Mouse (Mus musculus): Measurements from ENCODE around the gene Podxl. TPM values are rescaled to one million over a fixed set of nuclear protein-coding genes. Genes with fewer than 3 reads are reported as not detected.

The Podxl gene
- polyA plus RNA-seq, 1 experiment from 2014 or later, result 41.0 TPM

GRCm38 (mm10) chr6:31523039-31523438 is 40.7 kb downstream of the Podxl start:
- Histone ChIP-seq H3K4me3 (ENCODE audit: low read length) (no peak overlapping the region), H3K4me1 (ENCODE audit: control insufficient read depth, insufficient read depth, low read length) (peaks cover 4% of the 10 kb centered on the region), H3K27ac (ENCODE audit: low read depth, low read length) (no peak overlapping the region), H3K9ac (ENCODE audit: low read depth, low read length) (no peak overlapping the region), H3K27me3 (ENCODE audit: control insufficient read depth, insufficient read depth, low read length) (no peaks in the 10 kb centered on the region), H3K36me3 (ENCODE audit: control insufficient read depth, insufficient read depth, low read length) (no peaks in the 10 kb centered on the region), H3K4me2 (replicated peaks; ENCODE audit: low read depth, low read length) (no peak overlapping the region), H3K9me3 (ENCODE audit: control insufficient read depth, low read length) (no peaks in the 10 kb centered on the region)
- WGBS, result 55% methylated on average over 5 of the region's 5 CpGs
- ATAC-seq (ENCODE audit: low FRiP score, low TSS enrichment), result no peak

GRCm38 (mm10) chr6:31522478-31522877 is 41.3 kb downstream of the Podxl start:
- no peak for ATAC-seq (ENCODE audit: low FRiP score, low TSS enrichment)

GRCm38 (mm10) chr6:31521491-31522355 is 42.1 kb downstream of the Podxl start:
- no peak overlapping the region for H3K4me2 ChIP-seq (replicated peaks; ENCODE audit: low read depth, low read length)
- H3K9me3 ChIP-seq (ENCODE audit: control insufficient read depth, low read length), result no peaks in the 10 kb centered on the region
- H3K36me3 ChIP-seq (ENCODE audit: control insufficient read depth, insufficient read depth, low read length), result no peaks in the 10 kb centered on the region
- no peak overlapping the region for H3K9ac ChIP-seq (ENCODE audit: low read depth, low read length)
- H3K27ac ChIP-seq (ENCODE audit: low read depth, low read length), result no peak overlapping the region
- 86% methylated on average over 8 of the region's 8 CpGs for WGBS
- no peaks in the 10 kb centered on the region for H3K27me3 ChIP-seq (ENCODE audit: control insufficient read depth, insufficient read depth, low read length)
- ATAC-seq (ENCODE audit: low FRiP score, low TSS enrichment), result no peak
- H3K4me1 ChIP-seq (ENCODE audit: control insufficient read depth, insufficient read depth, low read length), result peaks cover 11% of the 10 kb centered on the region
- H3K4me3 ChIP-seq (ENCODE audit: low read length), result no peak overlapping the region

More at GRCm38 (mm10) chr6:31522478-31522877, 41.3 kb downstream of the Podxl start:
- peaks cover 10% of the 10 kb centered on the region for H3K4me1 ChIP-seq (ENCODE audit: control insufficient read depth, insufficient read depth, low read length)
- H3K27ac ChIP-seq (ENCODE audit: low read depth, low read length), result no peak overlapping the region
- WGBS, result 84% methylated on average over 4 of the region's 4 CpGs
- H3K27me3 ChIP-seq (ENCODE audit: control insufficient read depth, insufficient read depth, low read length), result no peaks in the 10 kb centered on the region
- H3K4me3 ChIP-seq (ENCODE audit: low read length), result no peak overlapping the region
- no peaks in the 10 kb centered on the region for H3K36me3 ChIP-seq (ENCODE audit: control insufficient read depth, insufficient read depth, low read length)
- no peak overlapping the region for H3K4me2 ChIP-seq (replicated peaks; ENCODE audit: low read depth, low read length)
- no peaks in the 10 kb centered on the region for H3K9me3 ChIP-seq (ENCODE audit: control insufficient read depth, low read length)
- H3K9ac ChIP-seq (ENCODE audit: low read depth, low read length), result no peak overlapping the region

- Histone ChIP-seq H3K9ac (ENCODE audit: low read depth, low read length) (no peak overlapping the region), H3K4me2 (replicated peaks; ENCODE audit: low read depth, low read length) (no peak overlapping the region), H3K27me3 (ENCODE audit: control insufficient read depth, insufficient read depth, low read length) (no peaks in the 10 kb centered on the region), H3K9me3 (ENCODE audit: control insufficient read depth, low read length) (no peaks in the 10 kb centered on the region), H3K4me1 (ENCODE audit: control insufficient read depth, insufficient read depth, low read length) (peaks cover 11% of the 10 kb centered on the region), H3K36me3 (ENCODE audit: control insufficient read depth, insufficient read depth, low read length) (no peaks in the 10 kb centered on the region), H3K4me3 (ENCODE audit: low read length) (no peak overlapping the region), H3K27ac (ENCODE audit: low read depth, low read length) (no peak overlapping the region)
- WGBS, result 54% methylated on average over 7 of the region's 7 CpGs
- ATAC-seq (ENCODE audit: low FRiP score, low TSS enrichment), result no peak
These were observed 43.1 kb downstream of the Podxl start for GRCm38 (mm10) chr6:31520486-31521215.

GRCm38 (mm10) chr6:31519001-31519471 is 44.7 kb downstream of the Podxl start:
- Histone ChIP-seq H3K4me1 (ENCODE audit: control insufficient read depth, insufficient read depth, low read length) (peaks cover 11% of the 10 kb centered on the region), H3K9ac (ENCODE audit: low read depth, low read length) (no peak overlapping the region), H3K27ac (ENCODE audit: low read depth, low read length) (no peak overlapping the region), H3K4me2 (replicated peaks; ENCODE audit: low read depth, low read length) (no peak overlapping the region), H3K4me3 (ENCODE audit: low read length) (no peak overlapping the region), H3K27me3 (ENCODE audit: control insufficient read depth, insufficient read depth, low read length) (no peaks in the 10 kb centered on the region), H3K9me3 (ENCODE audit: control insufficient read depth, low read length) (no peaks in the 10 kb centered on the region), H3K36me3 (ENCODE audit: control insufficient read depth, insufficient read depth, low read length) (no peaks in the 10 kb centered on the region)
- WGBS, result 73% methylated on average over 8 of the region's 8 CpGs
- ATAC-seq (ENCODE audit: low FRiP score, low TSS enrichment), result no peak

- no peak overlapping the region for H3K4me3 ChIP-seq (ENCODE audit: low read length)
- H3K9ac ChIP-seq (ENCODE audit: low read depth, low read length), result no peak overlapping the region
- WGBS, result 73% methylated on average over 2 of the region's 2 CpGs
- H3K27ac ChIP-seq (ENCODE audit: low read depth, low read length), result no peak overlapping the region
- no peak overlapping the region for H3K4me2 ChIP-seq (replicated peaks; ENCODE audit: low read depth, low read length)
- no peaks in the 10 kb centered on the region for H3K36me3 ChIP-seq (ENCODE audit: control insufficient read depth, insufficient read depth, low read length)
- peaks cover 11% of the 10 kb centered on the region for H3K4me1 ChIP-seq (ENCODE audit: control insufficient read depth, insufficient read depth, low read length)
- H3K27me3 ChIP-seq (ENCODE audit: control insufficient read depth, insufficient read depth, low read length), result no peaks in the 10 kb centered on the region
- ATAC-seq (ENCODE audit: low FRiP score, low TSS enrichment), result no peak
- H3K9me3 ChIP-seq (ENCODE audit: control insufficient read depth, low read length), result no peaks in the 10 kb centered on the region
These were observed 45.5 kb downstream of the Podxl start for GRCm38 (mm10) chr6:31518338-31518698.

- H3K4me2 ChIP-seq (replicated peaks; ENCODE audit: low read depth, low read length), result no peak overlapping the region
- no peak overlapping the region for H3K9ac ChIP-seq (ENCODE audit: low read depth, low read length)
- H3K27me3 ChIP-seq (ENCODE audit: control insufficient read depth, insufficient read depth, low read length), result no peaks in the 10 kb centered on the region
- H3K27ac ChIP-seq (ENCODE audit: low read depth, low read length), result peak overlapping the region; percentile 30; the same call in 1 of the 2 replicates
- H3K4me3 ChIP-seq (ENCODE audit: low read length), result no peak overlapping the region
- peaks cover 11% of the 10 kb centered on the region for H3K4me1 ChIP-seq (ENCODE audit: control insufficient read depth, insufficient read depth, low read length)
- H3K9me3 ChIP-seq (ENCODE audit: control insufficient read depth, low read length), result no peaks in the 10 kb centered on the region
- H3K36me3 ChIP-seq (ENCODE audit: control insufficient read depth, insufficient read depth, low read length), result no peaks in the 10 kb centered on the region
- ATAC-seq (ENCODE audit: low FRiP score, low TSS enrichment), result peak; percentile 77; the same call in 1 of the 2 replicates
- WGBS, result 48% methylated on average over 9 of the region's 9 CpGs
These were observed 46.0 kb downstream of the Podxl start for GRCm38 (mm10) chr6:31517681-31518337.

- WGBS, result 77% methylated on average over 6 of the region's 6 CpGs
- Histone ChIP-seq H3K4me2 (replicated peaks; ENCODE audit: low read depth, low read length) (no peak overlapping the region), H3K36me3 (ENCODE audit: control insufficient read depth, insufficient read depth, low read length) (peaks cover 7% of the 10 kb centered on the region; the same call in 1 of the 2 replicates), H3K27me3 (ENCODE audit: control insufficient read depth, insufficient read depth, low read length) (no peaks in the 10 kb centered on the region), H3K4me1 (ENCODE audit: control insufficient read depth, insufficient read depth, low read length) (peaks cover 11% of the 10 kb centered on the region), H3K9me3 (ENCODE audit: control insufficient read depth, low read length) (no peaks in the 10 kb centered on the region), H3K9ac (ENCODE audit: low read depth, low read length) (no peak overlapping the region), H3K27ac (ENCODE audit: low read depth, low read length) (no peak overlapping the region), H3K4me3 (ENCODE audit: low read length) (no peak overlapping the region)
- no peak for ATAC-seq (ENCODE audit: low FRiP score, low TSS enrichment)
These were observed 50.1 kb downstream of the Podxl start for GRCm38 (mm10) chr6:31513726-31514125.
